Mouse (Mus musculus) embryonic stem cell, embryonic (primary cell): ENCODE data around the gene Trabd.

Source experiments
- CTCF ChIA-PET, 4 experiments: fragments of 300-600 bp in 2 of 4; fragments of 350-600 bp in 2 of 4; sonication (Branson Sonifier 250); formaldehyde crosslinking; loops; one replicate each; lab custom pipeline; 2022; ENCODE audit warnings: inconsistent platforms in 2 of 4; lab: Charles Lee
- POLR2A ChIA-PET, 4 experiments: fragments of 300-600 bp in 2 of 4; fragments of 350-600 bp in 2 of 4; sonication (Branson Sonifier 250); formaldehyde crosslinking; loops; one replicate each; lab custom pipeline; 2022; ENCODE audit warnings: antibody characterized with exemption in 4 of 4, inconsistent platforms in 1 of 4; lab: Charles Lee

Trabd gene

DNA sequence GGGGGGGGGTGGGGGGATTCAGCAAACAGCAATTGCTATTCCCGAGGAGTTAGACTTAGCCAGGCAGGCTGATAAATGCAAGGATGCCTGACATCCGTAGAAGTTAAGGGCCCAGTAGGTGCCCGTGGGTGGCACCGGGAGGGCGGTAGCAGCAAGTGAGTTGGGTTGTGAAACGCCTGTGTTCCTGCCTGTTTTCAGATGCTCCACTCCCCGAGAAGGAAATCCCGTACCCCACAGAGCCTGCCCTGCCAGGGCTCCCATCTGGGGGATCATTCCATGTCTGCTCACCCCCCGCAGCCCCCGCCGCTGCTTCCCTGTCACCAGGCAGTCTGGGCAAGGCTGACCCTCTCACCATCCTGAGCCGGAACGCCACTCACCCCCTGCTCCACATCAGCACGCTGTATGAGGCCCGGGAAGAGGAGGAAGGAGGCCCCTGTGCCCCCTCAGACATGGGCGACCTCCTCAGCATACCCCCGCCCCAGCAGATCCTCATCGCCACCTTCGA lies 5.5 kb upstream of the Trabd start:
- CTCF ChIA-PET = no interaction called here
- POLR2A ChIA-PET = no interaction called here

DNA sequence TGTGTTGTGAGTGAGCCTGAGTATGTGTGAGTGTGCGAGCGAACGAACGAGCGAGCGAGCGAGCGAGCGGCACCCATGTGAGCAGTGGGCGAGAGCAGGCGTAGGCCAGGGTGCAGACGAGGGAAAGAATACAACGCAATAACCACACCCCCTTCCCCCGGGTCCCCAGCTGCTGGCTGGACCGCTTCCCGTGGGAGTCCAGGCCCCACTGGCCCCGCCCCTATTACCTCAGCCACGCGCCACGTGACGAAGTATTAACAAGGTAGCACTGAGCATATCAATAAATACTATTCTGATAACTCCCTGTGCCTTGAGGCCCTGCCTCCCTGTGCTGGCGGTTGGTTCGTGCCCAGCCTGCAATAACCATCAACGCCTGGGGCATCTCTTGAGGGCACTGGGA lies 4.3 kb upstream of the Trabd start:
- ChIA-PET POLR2A (interaction anchor here in 2 of 4 experiments (0.6 to 1.4 kb wide), 5 partner anchors 10 to 203 kb away, joined by 3 to 5 read pairs (median 3); partner anchors contain the start of genes Panx2 (in 1 of the 2) and Selenoo (in 1 of the 2)), CTCF (interaction anchor here in 1 of 4 experiments (1.6 kb wide), 1 partner anchor 58 kb away, joined by 3 read pairs; the partner anchor contains the start of gene Hdac10)

DNA sequence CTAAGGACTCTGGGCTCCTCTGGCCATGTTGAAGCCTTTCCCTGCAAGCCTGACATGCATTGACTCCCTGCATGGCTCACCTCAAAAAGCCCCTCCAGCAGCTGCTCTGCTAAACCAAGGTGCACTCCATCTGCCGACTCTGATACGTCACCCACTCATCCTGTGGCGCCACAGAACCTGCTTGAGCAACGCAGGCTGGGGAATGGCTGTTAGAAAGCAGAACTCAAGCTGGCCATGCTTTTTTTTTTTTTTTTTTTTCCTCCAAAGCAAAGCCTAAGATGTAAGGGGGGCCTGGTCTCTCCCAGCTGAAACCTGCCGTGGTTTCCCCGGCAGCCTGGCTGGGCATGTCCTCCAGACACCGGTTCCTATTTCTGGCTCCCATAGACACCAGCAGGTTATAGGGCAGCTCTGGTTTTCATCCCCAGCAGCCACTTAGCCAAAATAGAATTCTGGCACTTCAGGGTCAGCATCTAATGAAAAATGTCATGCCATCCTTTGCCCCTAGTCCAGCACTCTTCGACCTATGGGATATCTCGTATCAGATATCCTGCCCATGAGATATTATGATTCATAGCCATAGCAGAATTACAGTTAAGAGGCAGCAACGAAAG lies 826 bp upstream of the Trabd start:
- ChIA-PET CTCF (interaction anchor here in 1 of 4 experiments (0.6 kb wide), 1 partner anchor 151 kb away, joined by 4 read pairs; no protein-coding TSS in a partner anchor), POLR2A (interaction anchor here in 2 of 4 experiments (1.0 to 2.4 kb wide), 5 partner anchors 14 to 272 kb away, joined by 3 to 8 read pairs (median 3); partner anchors contain the start of genes Panx2 (in 2 of the 2), Hdac10 (in 1 of the 2) and Pim3 (in 1 of the 2))

DNA sequence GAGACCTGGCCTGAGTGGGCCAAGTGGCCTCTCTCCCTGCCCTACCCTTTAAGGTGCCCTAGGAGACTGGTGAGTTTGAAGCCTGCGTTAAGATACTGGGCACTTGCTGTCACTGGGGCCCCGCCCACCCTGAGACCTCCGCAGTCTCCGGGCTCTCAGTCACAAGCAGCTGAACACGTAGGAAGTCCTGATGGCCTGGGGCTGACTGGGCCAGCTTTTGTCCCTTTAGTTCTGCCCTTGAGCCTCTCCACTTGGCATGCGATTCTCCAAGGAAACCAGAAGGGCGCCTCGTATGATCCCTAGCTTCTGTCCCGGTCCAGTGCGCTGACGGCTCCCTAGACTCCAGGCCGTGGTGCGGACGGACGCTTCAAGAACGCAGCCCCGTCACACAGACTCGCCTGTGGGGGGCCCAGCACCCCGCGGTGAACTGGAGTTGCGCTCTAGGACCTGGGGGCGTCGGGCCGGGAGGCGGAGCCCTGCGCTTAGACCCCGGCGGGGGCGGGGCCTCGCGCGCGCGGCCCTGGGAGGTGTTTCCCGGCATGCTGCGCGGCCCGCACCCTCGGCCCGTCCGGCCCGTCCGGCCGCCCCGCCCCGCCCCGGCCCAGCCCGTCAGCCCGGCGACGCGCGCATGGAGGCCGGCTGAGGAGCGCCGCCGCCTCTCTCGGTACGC lies 689 bp downstream of the Trabd start:
- ChIA-PET CTCF (interaction anchor here in 3 of 4 experiments (0.9 to 1.3 kb wide), 4 partner anchors 13 to 135 kb away, joined by 3 to 4 read pairs (median 3); partner anchors contain the start of genes Hdac10 (in 1 of the 3) and Selenoo (in 1 of the 3)), POLR2A (interaction anchor here in 3 of 4 experiments (0.5 to 2.4 kb wide), 21 partner anchors 8 to 366 kb away, joined by 3 to 8 read pairs (median 3); partner anchors contain the start of genes Panx2 (in 3 of the 3), Selenoo (in 3 of the 3), Alg12 (in 1 of the 3) and Hdac10 (in 1 of the 3))

DNA sequence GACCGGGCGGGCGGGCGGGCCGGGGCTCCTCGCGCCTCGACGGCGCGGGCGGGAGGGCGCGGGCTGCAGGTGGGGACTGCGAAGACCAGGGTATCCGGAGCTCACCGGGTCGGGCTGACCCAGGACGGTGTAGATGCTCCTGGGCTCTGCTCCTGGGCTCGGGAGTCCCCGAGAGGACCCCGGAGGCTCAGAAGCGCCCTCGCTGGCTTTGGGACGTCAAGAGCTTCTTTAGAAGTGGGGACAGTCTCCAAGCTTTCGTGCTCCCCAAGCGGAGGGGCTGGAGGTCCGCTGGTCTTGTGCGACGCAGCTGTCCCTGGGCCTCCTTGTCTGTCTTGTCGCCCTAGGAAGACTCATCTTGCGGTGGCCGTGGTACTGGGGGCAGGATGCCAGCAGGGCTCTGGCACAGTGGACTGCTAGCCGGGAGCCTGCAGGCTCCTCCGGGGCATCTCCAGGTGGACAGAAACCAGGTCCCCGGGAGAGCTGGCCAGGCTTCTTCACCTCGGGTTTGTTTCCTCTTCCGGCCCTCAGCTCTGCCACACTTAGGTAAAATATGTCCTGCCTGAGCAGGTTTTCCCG lies 1.3 kb downstream of the Trabd start:
- ChIA-PET CTCF (interaction anchor here in 3 of 4 experiments (0.9 to 1.3 kb wide), 4 partner anchors 12 to 135 kb away, joined by 3 to 4 read pairs (median 3); partner anchors contain the start of genes Hdac10 (in 1 of the 3) and Selenoo (in 1 of the 3)), POLR2A (interaction anchor here (0.5 to 2.3 kb wide), 22 partner anchors 8 to 367 kb away, joined by 3 to 8 read pairs (median 3); partner anchors contain the start of genes Selenoo (in 4 of the 4), Panx2 (in 2 of the 4), Dennd6b (in 1 of the 4) and Hdac10 (in 1 of the 4))

DNA sequence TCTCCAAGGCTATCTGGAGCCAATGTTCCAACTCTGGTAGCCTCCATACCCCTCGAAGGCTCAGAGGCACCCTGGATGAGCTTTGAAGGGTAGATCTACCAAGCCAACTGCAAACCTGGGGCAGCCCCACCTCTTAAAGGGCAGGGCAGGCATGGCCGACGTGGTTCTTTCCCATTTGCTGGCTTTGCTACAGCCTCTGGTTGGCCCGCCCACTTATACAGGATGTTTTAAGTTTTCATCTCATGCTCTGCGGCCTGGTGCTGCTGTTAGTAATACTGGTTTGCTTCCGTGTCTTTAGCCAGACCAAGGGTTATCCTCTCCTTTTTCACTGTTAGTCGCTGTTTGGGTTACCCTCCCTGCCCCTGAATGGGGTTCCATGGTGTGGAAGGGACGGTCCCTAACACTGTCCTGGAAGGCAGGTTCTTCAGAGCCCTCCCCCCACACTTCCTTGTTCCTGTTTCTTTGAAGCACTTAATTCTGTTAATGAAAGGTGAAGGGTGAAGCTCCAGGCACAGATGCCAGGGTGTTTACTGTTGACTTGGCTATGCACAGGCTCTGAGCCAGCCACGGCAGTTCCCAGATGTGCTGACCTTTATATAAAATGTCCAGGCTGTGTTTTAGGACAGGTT lies 3.4 kb downstream of the Trabd start:
- ChIA-PET CTCF (interaction anchor here in 1 of 4 experiments (0.6 kb wide), 1 partner anchor 209 kb away, joined by 3 read pairs; no protein-coding TSS in a partner anchor), POLR2A (interaction anchor here in 1 of 4 experiments (1.0 to 1.2 kb wide), 2 partner anchors 20 to 21 kb away, joined by 3 to 4 read pairs; no protein-coding TSS in a partner anchor)

DNA sequence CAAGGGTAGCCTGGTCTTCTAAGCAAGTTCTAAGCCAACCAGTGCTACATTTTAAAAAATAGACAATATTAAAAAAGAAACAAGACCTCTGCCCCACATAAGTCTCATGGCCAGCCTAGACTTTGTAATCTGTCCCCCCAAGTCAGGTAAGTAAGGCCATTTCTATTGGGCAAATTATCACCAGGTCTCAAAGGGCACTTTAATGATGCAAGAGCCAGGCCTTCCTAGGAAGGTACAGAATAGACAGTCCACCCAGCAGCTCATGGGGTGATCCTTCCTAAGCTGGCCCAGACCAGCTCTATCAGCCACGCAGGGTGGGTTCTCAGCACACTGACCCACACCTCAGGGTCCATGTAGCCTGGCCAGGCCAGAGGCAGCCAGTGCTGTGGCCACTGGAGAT lies 9.0 kb downstream of the Trabd start:
- POLR2A ChIA-PET = interaction anchor here in 2 of 4 experiments (0.6 to 1.1 kb wide), 2 partner anchors 9 to 216 kb away, joined by 3 to 4 read pairs; no protein-coding TSS in a partner anchor
- CTCF ChIA-PET = no interaction called here

DNA sequence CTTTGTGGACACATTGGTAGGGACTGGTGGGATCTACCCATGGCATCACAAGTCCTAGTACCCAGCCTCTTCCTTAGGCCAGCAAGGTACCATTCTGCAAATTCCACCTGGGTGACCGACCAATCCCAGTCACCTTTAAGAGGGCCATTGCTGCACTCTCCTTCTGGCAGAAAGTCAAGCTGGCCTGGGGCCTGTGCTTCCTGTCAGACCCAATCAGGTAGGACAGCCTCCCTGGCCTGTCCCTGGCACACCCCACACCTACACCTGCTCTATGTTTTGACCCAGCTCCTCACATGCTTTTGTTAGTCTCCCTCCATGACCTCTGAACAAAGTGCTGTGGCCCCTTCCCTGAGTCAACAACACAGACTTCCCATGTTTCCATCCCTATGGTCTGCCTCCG lies 9.9 kb downstream of the Trabd start:
- ChIA-PET CTCF (no interaction called here), POLR2A (interaction anchor here in 2 of 4 experiments (0.6 to 1.3 kb wide), 3 partner anchors 8 to 217 kb away, joined by 3 to 5 read pairs (median 4); no protein-coding TSS in a partner anchor)

DNA sequence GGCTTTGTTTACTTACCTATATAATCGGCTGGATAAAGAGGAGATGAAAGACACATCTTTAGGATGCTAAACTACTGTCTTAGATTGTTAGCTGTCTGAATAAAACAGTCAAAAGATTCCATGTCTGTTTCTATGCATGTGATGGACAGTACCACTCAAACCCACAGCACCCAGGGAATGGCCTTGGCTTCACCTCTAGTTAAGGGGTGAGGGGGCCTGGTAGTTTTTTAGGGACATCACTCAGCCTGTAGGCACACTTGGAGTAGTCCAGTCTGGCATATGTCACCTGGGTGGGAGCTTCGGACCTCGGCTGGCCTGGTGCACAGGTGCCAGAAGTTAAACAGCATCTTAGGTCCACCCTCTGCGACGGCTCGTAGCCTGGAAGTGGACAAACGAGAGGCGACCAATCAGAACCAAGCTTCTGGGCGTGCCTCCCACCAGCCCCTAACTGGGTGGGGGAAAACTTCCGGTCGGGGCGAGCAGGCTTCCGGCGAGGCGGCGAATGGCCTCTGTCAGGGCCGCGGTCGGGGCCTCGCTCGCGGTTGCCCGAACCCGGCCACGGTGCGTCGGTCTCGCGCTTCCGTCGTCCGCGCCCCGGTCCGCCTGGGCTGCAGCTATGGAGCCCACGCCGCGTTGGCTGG lies 13.8 kb downstream of the Trabd start, which contains the start of gene Selenoo:
Gene Selenoo, plus strand, starts transcription at position 478 of the 641 bp plus-strand sequence.
- ChIA-PET POLR2A (interaction anchor here (0.6 to 3.6 kb wide), 25 partner anchors 9 to 212 kb away, joined by 3 to 12 read pairs (median 3); partner anchors contain the start of genes Mapk12 (in 1 of the 4) and Panx2 (in 1 of the 4)), CTCF (interaction anchor here (0.5 to 1.3 kb wide), 9 partner anchors 12 to 261 kb away, joined by 3 to 6 read pairs (median 3); partner anchors contain the start of genes Dennd6b (in 1 of the 4) and Hdac10 (in 1 of the 4))

DNA sequence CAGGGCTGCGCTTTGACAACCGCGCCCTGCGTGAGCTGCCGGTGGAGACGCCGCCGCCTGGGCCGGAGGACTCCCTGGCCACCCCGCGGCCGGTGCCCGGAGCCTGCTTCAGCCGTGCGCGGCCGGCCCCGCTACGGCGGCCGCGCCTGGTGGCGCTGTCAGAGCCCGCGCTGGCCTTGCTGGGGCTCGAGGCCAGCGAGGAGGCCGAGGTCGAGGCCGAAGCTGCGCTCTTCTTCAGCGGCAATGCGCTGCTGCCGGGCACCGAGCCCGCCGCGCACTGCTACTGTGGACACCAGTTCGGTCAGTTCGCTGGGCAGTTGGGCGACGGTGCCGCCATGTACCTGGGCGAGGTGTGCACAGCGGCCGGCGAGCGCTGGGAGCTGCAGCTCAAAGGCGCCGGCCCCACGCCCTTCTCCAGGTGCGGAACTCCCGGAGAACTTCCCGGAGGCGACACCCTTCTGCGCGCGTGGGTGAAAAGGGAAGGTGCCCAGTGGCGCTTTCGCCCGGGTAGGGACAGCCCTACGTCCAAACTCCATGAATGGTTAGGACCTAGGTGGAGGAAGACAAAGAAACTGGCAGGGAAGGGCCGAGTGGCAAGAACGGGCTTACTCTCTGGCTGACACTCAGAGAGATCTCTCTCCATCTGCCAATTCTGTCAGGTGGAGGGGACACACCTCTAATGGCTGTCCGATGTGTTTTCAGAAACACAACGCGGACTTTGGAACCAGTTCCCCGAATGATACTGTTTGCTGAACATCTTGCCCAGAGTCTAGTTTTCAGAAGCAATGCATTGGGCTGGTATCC lies 14.5 kb downstream of the Trabd start:
- ChIA-PET CTCF (interaction anchor here (0.5 to 1.3 kb wide), 8 partner anchors 13 to 262 kb away, joined by 3 to 6 read pairs (median 4); partner anchors contain the start of genes Dennd6b (in 1 of the 4) and Hdac10 (in 1 of the 4)), POLR2A (interaction anchor here (0.6 to 3.6 kb wide), 23 partner anchors 8 to 213 kb away, joined by 3 to 12 read pairs (median 3); partner anchors contain the start of genes Mapk12 (in 1 of the 4) and Panx2 (in 1 of the 4))

DNA sequence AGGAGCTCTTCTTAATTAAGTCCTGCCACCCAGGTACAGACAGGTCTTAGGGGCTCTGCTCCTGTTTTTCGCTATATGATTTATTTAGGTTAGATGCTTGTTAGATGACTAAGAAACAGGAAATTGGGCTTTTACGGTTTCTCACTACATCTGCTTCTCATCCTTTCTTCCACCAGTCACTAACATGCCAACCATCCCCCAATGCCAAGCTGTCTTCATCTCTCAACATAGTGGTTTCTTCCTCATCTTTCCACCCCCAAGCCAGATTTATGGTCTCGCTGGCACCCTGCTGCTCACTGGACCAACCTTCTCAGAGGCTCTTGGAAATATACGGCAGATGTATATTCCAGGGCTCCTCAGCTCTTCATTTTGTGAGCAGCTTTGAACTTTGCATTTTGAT lies 15.7 kb downstream of the Trabd start:
- CTCF ChIA-PET = interaction anchor here (0.6 to 1.0 kb wide), 7 partner anchors 11 to 342 kb away, joined by 3 to 17 read pairs (median 4); no protein-coding TSS in a partner anchor
- POLR2A ChIA-PET = interaction anchor here in 3 of 4 experiments (0.6 to 3.6 kb wide), 8 partner anchors 11 to 340 kb away, joined by 3 to 12 read pairs (median 6); no protein-coding TSS in a partner anchor

DNA sequence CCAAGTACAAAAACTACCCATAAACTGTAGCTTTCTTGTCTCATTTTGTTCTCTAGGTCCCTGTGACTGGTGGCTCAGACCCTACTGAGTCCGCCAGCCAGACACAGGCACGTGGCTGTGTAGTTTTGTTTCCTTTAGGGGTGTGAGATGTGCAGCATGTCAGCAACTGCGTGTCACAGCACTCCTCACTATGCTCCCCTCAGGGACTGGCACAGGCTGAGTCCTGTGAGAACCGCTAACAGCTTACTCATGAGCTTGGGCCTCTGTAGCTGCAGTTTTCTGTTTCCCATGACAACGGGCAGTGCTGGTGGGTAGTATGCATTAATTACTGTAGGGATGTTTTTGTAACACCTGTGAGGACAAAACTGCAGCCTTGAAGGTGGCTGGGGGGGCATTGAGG lies 17.3 kb downstream of the Trabd start:
- POLR2A ChIA-PET = interaction anchor here in 3 of 4 experiments (0.6 to 1.6 kb wide), 5 partner anchors 9 to 544 kb away, joined by 3 to 4 read pairs (median 3); partner anchors contain the start of gene Tubgcp6 (in 2 of the 3)
- CTCF ChIA-PET = interaction anchor here in 1 of 4 experiments (0.5 to 2.4 kb wide), 3 partner anchors 104 to 282 kb away, joined by 3 to 5 read pairs (median 4); partner anchors contain the start of gene Dennd6b

DNA sequence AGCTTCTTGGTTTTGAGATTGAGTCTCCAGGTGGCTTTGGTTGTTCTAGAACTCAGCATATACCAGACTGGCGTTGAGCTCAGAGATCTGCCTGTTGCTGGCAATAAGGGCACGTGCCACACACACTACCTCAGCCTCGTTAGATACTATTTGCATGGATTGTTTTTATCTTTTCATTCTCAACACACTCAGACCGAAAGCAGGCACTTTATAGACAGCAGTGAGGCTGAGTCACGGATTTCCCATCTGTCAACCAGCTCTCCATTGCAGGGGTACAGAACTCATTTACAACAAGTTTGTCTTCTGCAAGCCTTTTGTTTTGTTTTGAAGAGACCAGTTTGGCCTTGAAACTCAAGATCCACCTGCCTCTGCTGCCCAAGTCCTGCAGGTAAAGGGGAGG lies 22.5 kb downstream of the Trabd start:
- POLR2A ChIA-PET = interaction anchor here in 3 of 4 experiments (0.7 to 3.4 kb wide), 4 partner anchors 8 to 13 kb away, joined by 4 to 21 read pairs (median 8); partner anchors contain the start of gene Selenoo (in 3 of the 3)
- CTCF ChIA-PET = interaction anchor here in 1 of 4 experiments (0.6 kb wide), 1 partner anchor 132 kb away, joined by 3 read pairs; no protein-coding TSS in a partner anchor

DNA sequence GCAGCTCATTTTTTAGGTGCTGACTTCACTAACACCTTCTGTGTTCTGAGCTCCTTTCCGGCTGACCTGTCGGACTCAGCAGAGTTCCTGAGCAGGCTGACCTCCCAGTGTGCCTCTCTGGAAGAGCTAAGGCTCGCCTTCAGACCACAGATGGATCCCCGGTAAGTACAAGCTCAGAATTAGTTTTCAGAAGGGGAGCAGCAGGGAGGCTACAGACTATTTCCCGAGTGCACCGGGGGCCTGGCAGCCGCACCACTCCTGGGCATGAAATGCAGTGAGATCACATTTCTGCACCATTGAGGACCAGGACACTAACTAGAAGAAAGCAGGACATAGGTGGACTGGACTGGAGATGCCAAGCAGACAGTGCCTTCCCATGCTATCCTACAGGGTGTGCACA lies 23.7 kb downstream of the Trabd start:
- ChIA-PET CTCF (interaction anchor here in 2 of 4 experiments (0.6 to 2.0 kb wide), 3 partner anchors 11 to 217 kb away, joined by 4 to 6 read pairs (median 6); partner anchors contain the start of genes Hdac10 (in 1 of the 2) and Sbf1 (in 1 of the 2)), POLR2A (interaction anchor here in 3 of 4 experiments (1.0 to 3.4 kb wide), 7 partner anchors 9 to 235 kb away, joined by 3 to 21 read pairs (median 6); partner anchors contain the start of gene Selenoo (in 2 of the 3))

DNA sequence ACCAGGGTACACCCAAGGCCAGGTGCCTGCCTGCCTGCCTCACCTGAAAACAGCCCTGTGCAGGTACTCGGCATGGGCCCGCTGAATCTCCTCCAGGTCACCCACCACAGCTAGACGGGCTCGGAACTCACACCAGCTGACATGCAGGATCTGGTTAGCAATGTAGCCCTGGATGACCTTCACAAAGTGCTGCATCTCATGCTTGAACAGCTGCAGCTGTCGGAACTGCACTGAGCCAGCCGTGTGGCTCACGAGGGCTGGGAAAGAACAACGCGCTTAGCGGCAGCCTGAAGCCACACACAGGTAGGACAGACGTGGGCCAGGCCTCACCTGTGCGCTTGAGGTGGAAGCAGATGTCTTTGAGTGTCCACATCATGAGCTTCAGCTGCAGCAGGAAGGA lies 25.9 kb downstream of the Trabd start:
- ChIA-PET CTCF (interaction anchor here in 3 of 4 experiments (0.6 to 1.3 kb wide), 4 partner anchors 27 to 179 kb away, joined by 3 to 5 read pairs (median 4); partner anchors contain the start of gene Ppp6r2 (in 1 of the 3)), POLR2A (interaction anchor here in 2 of 4 experiments (0.8 to 2.4 kb wide), 4 partner anchors 10 to 39 kb away, joined by 3 to 12 read pairs (median 6); partner anchors contain the start of genes Mapk12 (in 1 of the 2) and Selenoo (in 1 of the 2))
